Mouse (Mus musculus) cerebellum, adult 2 months (tissue): Measurements from ENCODE around the gene Smyd2.

Experiments
- CTCF ChIP-seq: fragments of 200-500 bp; IDR thresholded peaks from 2 replicates; pipeline ENCODE4 v1.5.1; 2011; ENCODE audit warnings: low read depth, mild to moderate bottlenecking, control low read depth, low read length, moderate library complexity, borderline replicate concordance; ENCODE audit not compliant: insufficient read depth
- POLR2A ChIP-seq: fragments of 200-500 bp; IDR thresholded peaks from 2 replicates; pipeline ENCODE4 v1.6.1; 2011; ENCODE audit warnings: low read length, control low read depth, borderline replicate concordance; ENCODE audit not compliant: insufficient read depth

GRCm38 (mm10) chr1:189866621-189867020, 55.5 kb downstream of the Smyd2 start:
- TF ChIP-seq CTCF (no peak), POLR2A (no peak)
